Mouse (Mus musculus): ENCODE measurements around the gene Gusb. TPM values are rescaled to one million over a fixed set of nuclear protein-coding genes. Genes with fewer than 3 reads are reported as not detected.

Gene Gusb
- polyA plus RNA-seq, 1 experiment from 2014 or later, result 29.6 TPM

DNA sequence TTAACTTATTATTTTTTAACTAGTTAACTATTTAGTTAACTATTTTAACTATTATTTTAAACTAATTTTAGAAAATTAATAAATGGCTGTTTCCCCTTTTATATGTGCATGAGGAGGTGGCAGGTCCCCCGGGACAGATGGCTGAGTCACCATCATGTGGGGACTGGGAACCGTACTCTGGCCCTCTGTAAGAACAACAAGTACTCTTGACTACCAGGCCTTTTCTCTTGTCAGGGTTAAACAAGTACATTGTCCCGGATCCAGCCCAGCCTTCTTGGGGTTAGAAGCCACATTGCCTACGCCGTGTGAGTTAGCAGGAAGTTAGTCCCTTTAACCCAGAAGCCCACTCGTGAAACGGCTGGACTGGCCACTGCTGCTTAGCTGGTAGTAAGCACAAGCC is 7.9 kb downstream of the Gusb start:
- Histone ChIP-seq H3K4me3 (no peak overlapping the region), H3K27me3 (replicated peaks) (no peaks in the 10 kb centered on the region), H3K9me3 (no peaks in the 10 kb centered on the region), H3K36me3 (no peaks in the 10 kb centered on the region), H3K4me2 (replicated peaks) (no peak overlapping the region), H3K27ac (no peak overlapping the region), H3K9ac (no peak overlapping the region), H3K4me1 (no peaks in the 10 kb centered on the region)
- 90% methylated on average over 7 of the region's 7 CpGs for WGBS
- no peak for ATAC-seq (ENCODE audit: low FRiP score, low read depth)

DNA sequence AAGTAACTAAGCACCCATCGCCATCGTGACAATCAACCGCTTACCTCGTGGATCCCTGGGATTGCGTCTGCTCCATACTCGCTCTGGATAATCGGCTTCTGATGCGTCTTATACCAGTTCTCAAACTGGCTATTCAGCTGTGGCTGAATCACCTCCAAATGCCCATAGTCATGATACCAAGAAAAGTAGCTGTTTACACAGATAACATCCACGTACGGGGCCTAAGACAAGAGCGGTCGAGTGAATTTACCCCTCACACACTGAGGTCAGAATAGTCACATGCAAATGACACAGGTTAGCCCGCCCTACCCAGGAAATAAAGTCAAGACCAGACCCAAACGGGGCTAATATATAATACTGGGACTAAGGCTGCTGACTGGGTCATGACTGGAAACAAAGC is 9.5 kb downstream of the Gusb start:
- H3K27ac ChIP-seq, result no peak overlapping the region
- no peaks in the 10 kb centered on the region; the same call in 1 of the 2 replicates for H3K36me3 ChIP-seq
- 0 out of 2 replicates have a peak, but pooled peaks cover 5% of the 10 kb centered on the region for H3K4me1 ChIP-seq
- H3K9ac ChIP-seq, result no peak overlapping the region
- no peak overlapping the region for H3K4me2 ChIP-seq (replicated peaks)
- ATAC-seq (ENCODE audit: low FRiP score, low read depth), result no peak
- no peak overlapping the region for H3K4me3 ChIP-seq
- no peaks in the 10 kb centered on the region for H3K9me3 ChIP-seq
- no peaks in the 10 kb centered on the region for H3K27me3 ChIP-seq (replicated peaks)
- 94% methylated on average over 14 of the region's 14 CpGs for WGBS

DNA sequence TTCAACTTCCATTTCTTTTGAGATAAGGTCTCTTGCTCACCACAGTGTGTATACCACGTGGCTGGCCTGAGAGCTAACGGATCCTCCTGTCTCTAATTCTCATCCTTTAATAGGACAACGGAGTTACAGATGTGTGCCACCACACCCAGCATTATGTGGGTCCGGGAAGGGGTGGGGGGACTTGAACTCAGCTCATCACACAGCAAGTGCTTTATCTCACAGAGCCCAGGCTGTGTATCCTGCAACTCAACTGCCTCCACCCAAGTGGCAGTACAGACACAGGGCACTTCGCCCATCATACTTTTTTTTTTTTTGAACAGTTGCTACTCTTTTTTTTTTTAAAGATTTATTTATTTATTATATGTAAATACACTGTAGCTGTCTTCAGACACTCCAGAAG is 11.0 kb downstream of the Gusb start:
- no peak for ATAC-seq (ENCODE audit: low FRiP score, low read depth)
- Histone ChIP-seq H3K27ac (no peak overlapping the region), H3K36me3 (peaks cover 5% of the 10 kb centered on the region; the same call in 1 of the 2 replicates), H3K9ac (no peak overlapping the region), H3K27me3 (replicated peaks) (no peaks in the 10 kb centered on the region), H3K4me3 (no peak overlapping the region), H3K9me3 (no peaks in the 10 kb centered on the region), H3K4me1 (0 out of 2 replicates have a peak, but pooled peaks cover 5% of the 10 kb centered on the region), H3K4me2 (replicated peaks) (no peak overlapping the region)
- WGBS, result 97% methylated on average over 5 of the region's 5 CpGs

DNA sequence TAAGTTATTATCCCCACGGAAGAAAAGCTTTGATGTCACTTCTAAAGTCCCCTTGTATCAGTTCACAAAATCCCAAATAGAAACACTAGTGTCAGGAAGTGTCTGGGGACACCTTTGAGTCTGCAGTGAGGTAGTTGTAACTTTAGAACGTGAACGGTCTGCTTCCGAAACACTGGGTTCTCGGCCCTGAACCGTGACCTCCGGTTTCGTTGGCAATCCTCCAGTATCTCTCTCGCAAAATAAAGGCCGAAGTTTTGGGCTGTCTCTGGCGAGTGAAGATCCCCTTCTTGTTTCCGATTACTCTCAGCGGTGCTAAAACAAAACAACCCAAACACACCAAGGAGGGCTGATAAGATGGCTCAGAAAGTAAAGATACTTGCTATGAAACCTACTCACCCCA is 13.5 kb downstream of the Gusb start:
- Histone ChIP-seq H3K9ac (no peak overlapping the region), H3K36me3 (peaks cover 7% of the 10 kb centered on the region; the same call in 1 of the 2 replicates), H3K4me1 (0 out of 2 replicates have a peak, but pooled peaks cover 5% of the 10 kb centered on the region), H3K4me2 (replicated peaks) (no peak overlapping the region), H3K4me3 (no peak overlapping the region), H3K9me3 (no peaks in the 10 kb centered on the region), H3K27me3 (replicated peaks) (no peaks in the 10 kb centered on the region), H3K27ac (no peak overlapping the region)
- 83% methylated on average over 13 of the region's 13 CpGs for WGBS
- no peak for ATAC-seq (ENCODE audit: low FRiP score, low read depth)

DNA sequence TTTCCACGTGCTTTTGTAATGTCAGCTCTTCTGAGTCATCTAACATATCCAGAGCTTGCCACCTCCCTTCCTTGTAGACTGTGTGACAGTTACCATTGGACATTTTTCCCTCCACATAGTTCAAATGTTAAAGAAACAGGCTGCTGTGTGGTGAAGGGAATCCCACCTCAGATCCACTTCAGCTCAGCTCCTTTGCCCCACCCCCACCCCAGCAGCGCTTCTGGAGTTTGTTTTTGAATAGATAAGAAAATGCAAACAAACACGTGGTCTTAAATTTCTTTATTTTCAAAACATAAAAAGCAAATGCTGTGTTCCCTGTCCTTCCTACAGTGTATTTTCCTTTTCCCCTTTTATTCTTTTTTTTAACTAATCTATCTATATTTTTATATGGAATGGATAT is 22.6 kb downstream of the Gusb start:
- Histone ChIP-seq H3K4me3 (no peak overlapping the region), H3K4me1 (no peaks in the 10 kb centered on the region), H3K4me2 (replicated peaks) (no peak overlapping the region), H3K27me3 (replicated peaks) (no peaks in the 10 kb centered on the region), H3K27ac (no peak overlapping the region), H3K36me3 (peaks cover 13% of the 10 kb centered on the region), H3K9me3 (no peaks in the 10 kb centered on the region), H3K9ac (no peak overlapping the region)
- no peak for ATAC-seq (ENCODE audit: low FRiP score, low read depth)
- WGBS, result 86% methylated on average over 3 of the region's 3 CpGs

DNA sequence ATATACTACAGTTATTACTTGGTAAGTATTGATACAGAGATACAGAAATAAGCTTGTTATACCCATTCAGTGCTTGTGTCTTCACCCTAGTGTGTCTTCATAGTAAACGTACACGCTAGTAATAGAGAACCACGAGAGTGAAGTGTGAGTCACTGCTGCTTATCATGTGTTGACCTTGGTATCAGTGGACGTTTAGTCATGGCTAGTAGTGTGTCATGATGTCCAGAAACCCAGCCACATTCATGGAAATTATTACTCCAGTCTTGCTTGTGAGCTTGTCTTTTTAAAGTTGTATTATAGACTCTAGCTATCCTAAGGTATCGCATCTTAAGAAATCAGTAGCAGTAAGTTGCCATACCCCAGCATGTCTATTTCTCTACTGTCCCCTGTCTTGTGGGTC is 24.2 kb downstream of the Gusb start:
- H3K4me3 ChIP-seq, result no peak overlapping the region

DNA sequence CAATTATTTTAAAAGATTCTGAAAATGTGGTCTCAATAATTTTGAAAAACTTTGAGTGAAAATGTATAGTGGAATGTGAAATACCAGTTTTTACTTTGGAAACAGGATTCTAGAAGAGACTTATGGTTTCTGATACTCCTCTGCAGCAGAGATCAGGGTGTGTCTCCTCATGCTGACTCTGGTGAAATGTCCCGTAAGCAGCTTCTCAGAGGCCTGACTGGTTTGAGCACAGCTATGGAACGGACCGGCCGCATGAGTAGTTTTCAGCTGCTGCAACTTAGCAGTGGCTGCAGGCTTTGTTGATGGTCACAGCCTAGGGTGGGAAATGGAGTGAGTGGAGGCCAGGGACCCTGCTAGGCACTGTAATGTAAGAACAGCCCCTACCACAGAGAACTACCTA is 25.1 kb downstream of the Gusb start:
- no peak overlapping the region for H3K4me2 ChIP-seq (replicated peaks)
- no peak overlapping the region for H3K4me3 ChIP-seq
- H3K4me1 ChIP-seq, result no peaks in the 10 kb centered on the region
- no peaks in the 10 kb centered on the region for H3K9me3 ChIP-seq
- H3K27me3 ChIP-seq (replicated peaks), result no peaks in the 10 kb centered on the region
- H3K36me3 ChIP-seq, result no peaks in the 10 kb centered on the region
- no peak overlapping the region for H3K9ac ChIP-seq
- ATAC-seq (ENCODE audit: low FRiP score, low read depth), result no peak
- H3K27ac ChIP-seq, result no peak overlapping the region
- WGBS, result 86% methylated on average over 4 of the region's 4 CpGs

More for the DNA sequence above, 24.2 kb downstream of the Gusb start:
- Histone ChIP-seq H3K36me3 (peaks cover 7% of the 10 kb centered on the region), H3K9me3 (no peaks in the 10 kb centered on the region), H3K27me3 (replicated peaks) (no peaks in the 10 kb centered on the region), H3K4me1 (no peaks in the 10 kb centered on the region), H3K4me2 (replicated peaks) (no peak overlapping the region), H3K9ac (no peak overlapping the region), H3K27ac (no peak overlapping the region)
- no peak for ATAC-seq (ENCODE audit: low FRiP score, low read depth)
- WGBS, result 92% methylated on average over 5 of the region's 5 CpGs

DNA sequence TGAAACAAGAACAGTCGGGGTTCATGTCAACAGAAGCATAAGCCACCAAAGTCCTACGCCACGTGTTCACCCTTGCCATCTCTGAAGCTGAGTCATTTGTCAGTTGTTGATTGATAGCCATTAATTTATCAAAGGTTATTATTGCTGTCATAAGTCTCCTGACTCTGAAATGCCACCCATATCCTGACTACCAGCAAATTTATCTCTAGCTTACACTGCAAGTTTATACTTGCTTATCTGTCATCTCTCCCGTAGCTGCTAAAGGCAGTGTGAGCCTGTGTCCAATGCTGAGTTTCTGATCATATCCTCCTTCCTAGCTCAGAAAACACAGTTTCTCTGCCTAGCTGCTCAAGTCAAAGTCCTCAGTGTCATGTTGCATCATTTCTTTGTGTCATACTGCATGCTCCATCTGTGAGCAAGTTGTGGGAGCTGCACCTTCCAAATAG is 28.0 kb downstream of the Gusb start:
- Histone ChIP-seq H3K36me3 (peaks cover 5% of the 10 kb centered on the region; the same call in 1 of the 2 replicates), H3K4me3 (no peak overlapping the region), H3K9ac (no peak overlapping the region), H3K27ac (no peak overlapping the region), H3K9me3 (no peaks in the 10 kb centered on the region), H3K27me3 (replicated peaks) (no peaks in the 10 kb centered on the region), H3K4me1 (no peaks in the 10 kb centered on the region; the same call in 1 of the 2 replicates), H3K4me2 (replicated peaks) (no peak overlapping the region)
- 93% methylated on average over 4 of the region's 4 CpGs for WGBS
- no peak for ATAC-seq (ENCODE audit: low FRiP score, low read depth)

DNA sequence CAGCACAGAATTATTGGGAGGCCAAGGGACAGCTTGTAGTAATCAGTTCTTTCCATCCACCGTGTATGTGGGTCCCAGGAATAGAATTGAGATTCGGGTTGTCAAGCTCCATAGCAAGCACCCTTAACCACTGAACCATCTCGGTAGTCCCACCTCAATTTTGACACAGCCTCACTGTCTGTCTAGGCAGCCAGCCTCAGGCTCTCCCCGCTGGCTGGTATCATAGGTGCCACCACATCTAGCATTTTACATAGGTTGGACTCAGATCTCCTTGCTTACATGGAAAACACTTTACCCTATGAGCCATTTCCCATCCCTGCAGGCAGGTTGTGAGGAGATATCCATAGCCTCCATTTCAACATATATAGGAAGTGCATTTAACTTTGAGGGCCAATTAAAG is 28.5 kb downstream of the Gusb start:
- H3K4me2 ChIP-seq (replicated peaks), result no peak overlapping the region
- no peaks in the 10 kb centered on the region for H3K27me3 ChIP-seq (replicated peaks)
- WGBS, result 94% methylated on average over 4 of the region's 4 CpGs
- H3K27ac ChIP-seq, result no peak overlapping the region
- H3K9ac ChIP-seq, result no peak overlapping the region
- no peaks in the 10 kb centered on the region for H3K9me3 ChIP-seq
- ATAC-seq (ENCODE audit: low FRiP score, low read depth), result no peak
- no peaks in the 10 kb centered on the region; the same call in 1 of the 2 replicates for H3K4me1 ChIP-seq
- H3K4me3 ChIP-seq, result no peak overlapping the region
- peaks cover 5% of the 10 kb centered on the region; the same call in 1 of the 2 replicates for H3K36me3 ChIP-seq

DNA sequence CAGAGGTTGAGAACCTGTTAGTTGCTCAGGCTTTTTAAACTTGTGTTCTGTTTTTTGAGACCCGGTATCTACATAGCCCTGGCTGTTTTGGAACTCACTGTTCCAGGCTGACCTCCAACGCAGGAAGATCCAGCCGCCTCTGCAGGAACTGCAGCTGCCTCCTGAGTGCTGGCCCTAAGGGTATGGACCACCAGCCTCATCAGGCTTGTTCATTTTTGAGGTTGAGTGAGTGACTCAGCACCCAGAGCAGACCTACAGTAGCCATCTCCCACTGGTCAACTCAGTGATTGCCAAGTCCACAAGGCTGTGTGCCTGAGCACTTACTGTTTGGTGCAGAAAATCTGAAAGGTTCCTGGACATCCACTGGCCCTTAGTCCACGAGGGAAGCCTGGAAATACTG is 31.4 kb downstream of the Gusb start:
- H3K27me3 ChIP-seq (replicated peaks), result no peaks in the 10 kb centered on the region
- no peaks in the 10 kb centered on the region for H3K9me3 ChIP-seq
- ATAC-seq (ENCODE audit: low FRiP score, low read depth), result no peak
- H3K4me2 ChIP-seq (replicated peaks), result no peak overlapping the region
- H3K27ac ChIP-seq, result no peak overlapping the region
- H3K4me1 ChIP-seq, result no peaks in the 10 kb centered on the region; the same call in 1 of the 2 replicates
- 90% methylated on average over 4 of the region's 4 CpGs for WGBS
- H3K36me3 ChIP-seq, result peaks cover 5% of the 10 kb centered on the region; the same call in 1 of the 2 replicates
- H3K4me3 ChIP-seq, result no peak overlapping the region
- no peak overlapping the region for H3K9ac ChIP-seq

DNA sequence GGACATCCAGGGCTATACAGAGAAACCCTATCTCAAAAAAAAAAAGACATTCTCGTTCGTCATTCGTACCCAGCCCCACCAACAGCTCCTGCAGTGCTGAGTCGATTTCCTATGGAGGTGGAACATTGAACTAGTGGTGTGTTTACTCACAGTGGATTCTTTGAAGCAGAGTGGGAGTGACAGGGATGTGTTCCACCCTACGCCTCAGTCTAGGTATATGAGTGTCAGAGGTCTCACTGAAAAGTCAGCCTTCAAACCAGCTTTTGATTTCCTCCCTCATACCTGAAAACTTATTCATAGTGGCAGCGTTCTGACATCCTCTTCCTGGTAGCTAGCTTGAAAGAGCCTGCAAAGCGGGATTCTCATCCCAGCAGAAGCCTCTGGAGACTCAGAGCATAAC is 34.4 kb downstream of the Gusb start:
- ATAC-seq (ENCODE audit: low FRiP score, low read depth), result no peak
- Histone ChIP-seq H3K4me2 (replicated peaks) (no peak overlapping the region), H3K27ac (no peak overlapping the region), H3K4me1 (no peaks in the 10 kb centered on the region; the same call in 1 of the 2 replicates), H3K4me3 (no peak overlapping the region), H3K27me3 (replicated peaks) (no peaks in the 10 kb centered on the region), H3K9me3 (no peaks in the 10 kb centered on the region), H3K36me3 (peaks cover 5% of the 10 kb centered on the region; the same call in 1 of the 2 replicates), H3K9ac (no peak overlapping the region)
- WGBS, result 86% methylated on average over 7 of the region's 7 CpGs

DNA sequence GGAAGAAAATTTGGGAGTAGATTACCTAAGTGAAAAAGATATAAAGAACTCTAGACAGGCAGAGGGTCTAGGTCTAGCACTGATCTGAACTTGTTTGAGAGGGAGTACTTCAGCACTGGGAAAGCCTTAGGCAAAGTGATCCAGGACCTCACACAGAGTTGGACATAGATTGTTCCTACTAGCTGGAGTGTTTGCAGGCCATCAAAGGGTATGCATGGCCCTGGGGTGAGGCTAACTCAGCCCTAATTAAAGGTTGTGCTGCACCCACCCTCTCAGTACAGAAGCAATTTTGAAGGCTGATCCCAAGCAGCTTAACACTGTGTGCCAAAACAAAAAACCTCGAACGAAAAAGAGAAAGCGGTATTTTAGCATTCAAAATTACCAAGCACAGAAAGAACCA is 36.4 kb downstream of the Gusb start:
- no peak overlapping the region for H3K4me2 ChIP-seq (replicated peaks)
- H3K4me1 ChIP-seq, result no peaks in the 10 kb centered on the region; the same call in 1 of the 2 replicates
- no peak overlapping the region for H3K9ac ChIP-seq
- 91% methylated on average over 3 of the region's 3 CpGs for WGBS
- no peak for ATAC-seq (ENCODE audit: low FRiP score, low read depth)
- H3K9me3 ChIP-seq, result no peaks in the 10 kb centered on the region
- H3K27me3 ChIP-seq (replicated peaks), result no peaks in the 10 kb centered on the region
- peaks cover under 1% of the 10 kb centered on the region; the same call in 1 of the 2 replicates for H3K36me3 ChIP-seq
- no peak overlapping the region for H3K27ac ChIP-seq
- H3K4me3 ChIP-seq, result no peak overlapping the region

DNA sequence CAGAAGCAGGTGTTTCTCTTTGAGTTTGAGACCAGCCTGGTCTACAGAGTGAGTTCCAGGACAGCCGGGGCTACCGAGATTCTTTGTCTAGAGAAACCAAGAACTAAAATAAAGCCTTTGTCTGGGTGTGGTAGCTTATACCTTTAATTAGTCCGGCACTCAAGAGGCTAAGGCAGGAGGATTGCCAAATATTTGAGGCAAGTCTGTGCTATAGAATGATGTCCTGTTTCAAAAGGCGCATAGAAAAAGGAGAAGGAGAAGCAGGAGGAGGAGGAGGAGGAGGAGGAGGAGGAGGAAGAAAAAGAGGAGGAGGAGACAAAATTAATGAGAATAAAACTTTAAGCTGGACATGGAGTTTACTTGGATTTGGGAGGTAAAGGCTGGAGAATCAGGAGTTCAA is 39.6 kb downstream of the Gusb start:
- H3K27ac ChIP-seq, result no peak overlapping the region
- no peaks in the 10 kb centered on the region for H3K9me3 ChIP-seq
- peaks cover 2% of the 10 kb centered on the region; the same call in 1 of the 2 replicates for H3K36me3 ChIP-seq
- no peak for ATAC-seq (ENCODE audit: low FRiP score, low read depth)
- no peaks in the 10 kb centered on the region for H3K4me1 ChIP-seq
- H3K4me3 ChIP-seq, result no peak overlapping the region
- no peak overlapping the region for H3K4me2 ChIP-seq (replicated peaks)
- no peak overlapping the region for H3K9ac ChIP-seq
- H3K27me3 ChIP-seq (replicated peaks), result no peaks in the 10 kb centered on the region
- WGBS, result 81% methylated on average over 4 of the region's 4 CpGs

Measured in neural tube, embryonic 12.5 days (tissue).